ENCODE assay signal across 8 mouse cellular contexts in the genomic region with DNA sequence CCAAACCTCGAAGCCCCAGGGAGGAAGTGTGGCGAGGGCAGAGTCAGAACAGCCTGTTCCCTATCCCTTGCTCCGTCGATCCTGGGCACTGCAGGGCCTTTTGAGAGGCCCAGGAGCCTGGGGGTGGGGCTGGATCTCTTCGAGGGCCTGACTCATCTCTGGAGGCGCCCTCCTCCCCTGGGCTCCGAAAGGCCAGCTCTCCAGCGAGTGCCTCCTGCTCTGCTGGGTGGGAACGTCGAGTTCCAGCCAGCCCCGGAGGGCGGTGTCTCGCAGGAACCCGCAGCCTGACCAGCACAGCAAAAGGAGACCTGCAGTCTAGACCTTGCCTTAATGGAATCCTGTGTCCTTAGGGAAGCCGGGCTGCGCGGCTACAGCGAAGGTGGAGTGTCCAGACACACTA. TPM values are rescaled to one million over a fixed set of nuclear protein-coding genes. Genes with fewer than 3 reads are reported as not detected.
DNase-seq lines count a peak whose midpoint lies in the region; ATAC-seq and TF ChIP-seq lines count a peak whose summit lies in the region.

No protein-coding gene starts in this region.

- no peak overlapping the region for H3K4me3 ChIP-seq in midbrain, postnatal 0 days (ENCODE audit: low read depth, low read length)
- H3K4me3 ChIP-seq in midbrain, embryonic 13.5 days (replicated peaks) = no peak overlapping the region
- no peak overlapping the region for H3K4me3 ChIP-seq in embryonic facial prominence, embryonic 12.5 days
- no peak overlapping the region for H3K4me3 ChIP-seq in heart, embryonic 16.5 days (ENCODE audit: low read length)
- no peak overlapping the region for H3K4me3 ChIP-seq in limb, embryonic 12.5 days (replicated peaks)
- no peak overlapping the region for H3K4me3 ChIP-seq in testis, adult 2 months (ENCODE audit: control insufficient read depth, low read depth, low read length)
- H3K4me3 ChIP-seq in midbrain, embryonic 14.5 days (replicated peaks; ENCODE audit: low read depth, low read length) = no peak overlapping the region

- H3K36me3 ChIP-seq in midbrain, postnatal 0 days (ENCODE audit: insufficient read depth, low read length) = no peaks in the 10 kb centered on the region
- H3K36me3 ChIP-seq in midbrain, embryonic 13.5 days = no peaks in the 10 kb centered on the region
- no peaks in the 10 kb centered on the region for H3K36me3 ChIP-seq in embryonic facial prominence, embryonic 12.5 days
- H3K36me3 ChIP-seq in heart, embryonic 16.5 days (ENCODE audit: control insufficient read depth, insufficient read depth) = no peaks in the 10 kb centered on the region
- H3K36me3 ChIP-seq in limb, embryonic 12.5 days = no peaks in the 10 kb centered on the region
- H3K36me3 ChIP-seq in testis, adult 2 months (ENCODE audit: control insufficient read depth, insufficient read depth, low read length) = no peaks in the 10 kb centered on the region
- no peaks in the 10 kb centered on the region for H3K36me3 ChIP-seq in midbrain, embryonic 14.5 days (ENCODE audit: control insufficient read depth, insufficient read depth, low read length)

- H3K9ac ChIP-seq in midbrain, postnatal 0 days (replicated peaks; ENCODE audit: low read length, poor library complexity, severe bottlenecking) = 0 out of 2 replicates have a peak overlapping the region, but pooled peaks have one; percentile 13
- H3K9ac ChIP-seq in midbrain, embryonic 13.5 days (replicated peaks) = no peak overlapping the region
- peak overlapping the region; percentile 11; the same call in 1 of the 2 replicates for H3K9ac ChIP-seq in embryonic facial prominence, embryonic 12.5 days
- H3K9ac ChIP-seq in heart, embryonic 16.5 days (ENCODE audit: low read length) = peak overlapping the region; percentile 60
- 0 out of 2 replicates have a peak overlapping the region, but pooled peaks have one; percentile 34 for H3K9ac ChIP-seq in limb, embryonic 12.5 days (replicated peaks)
- H3K9ac ChIP-seq in midbrain, embryonic 14.5 days (replicated peaks; ENCODE audit: low read length) = no peak overlapping the region

- no peak overlapping the region for H3K4me2 ChIP-seq in midbrain, postnatal 0 days (ENCODE audit: low read depth, low read length, poor library complexity, severe bottlenecking)
- no peak overlapping the region for H3K4me2 ChIP-seq in midbrain, embryonic 13.5 days (replicated peaks)
- H3K4me2 ChIP-seq in embryonic facial prominence, embryonic 12.5 days (replicated peaks) = 0 out of 2 replicates have a peak overlapping the region, but pooled peaks have one; percentile 17
- H3K4me2 ChIP-seq in heart, embryonic 16.5 days (ENCODE audit: low read depth, low read length) = no peak overlapping the region; the same call in 1 of the 2 replicates
- H3K4me2 ChIP-seq in limb, embryonic 12.5 days = no peak overlapping the region
- no peak overlapping the region for H3K4me2 ChIP-seq in midbrain, embryonic 14.5 days (ENCODE audit: low read length)

- DNase-seq in midbrain, postnatal 0 days (ENCODE audit: low spot score) = no peak
- no peak for DNase-seq in right cerebral cortex, postnatal 4 days
- DNase-seq in midbrain, embryonic 14.5 days = no peak

- H3K9me3 ChIP-seq in midbrain, postnatal 0 days (ENCODE audit: low read length) = no peaks in the 10 kb centered on the region
- peaks cover 5% of the 10 kb centered on the region for H3K9me3 ChIP-seq in midbrain, embryonic 13.5 days
- no peaks in the 10 kb centered on the region for H3K9me3 ChIP-seq in embryonic facial prominence, embryonic 12.5 days
- peaks cover 3% of the 10 kb centered on the region; the same call in 1 of the 2 replicates for H3K9me3 ChIP-seq in heart, embryonic 16.5 days (replicated peaks; ENCODE audit: control insufficient read depth, low read length)
- peaks cover 8% of the 10 kb centered on the region for H3K9me3 ChIP-seq in limb, embryonic 12.5 days
- no peaks in the 10 kb centered on the region for H3K9me3 ChIP-seq in midbrain, embryonic 14.5 days (ENCODE audit: control insufficient read depth, low read length)

- H3K27me3 ChIP-seq in midbrain, postnatal 0 days (ENCODE audit: insufficient read depth, low read length) = no peaks in the 10 kb centered on the region
- no peaks in the 10 kb centered on the region for H3K27me3 ChIP-seq in midbrain, embryonic 13.5 days
- H3K27me3 ChIP-seq in embryonic facial prominence, embryonic 12.5 days = no peaks in the 10 kb centered on the region
- no peaks in the 10 kb centered on the region for H3K27me3 ChIP-seq in heart, embryonic 16.5 days (ENCODE audit: control insufficient read depth, insufficient read depth, low read length)
- H3K27me3 ChIP-seq in limb, embryonic 12.5 days = no peaks in the 10 kb centered on the region
- H3K27me3 ChIP-seq in testis, adult 2 months (ENCODE audit: control insufficient read depth, insufficient read depth, low read length) = no peaks in the 10 kb centered on the region
- no peaks in the 10 kb centered on the region for H3K27me3 ChIP-seq in midbrain, embryonic 14.5 days (ENCODE audit: control insufficient read depth, insufficient read depth, low read length)

- ATAC-seq in midbrain, postnatal 0 days (ENCODE audit: low FRiP score) = no peak
- ATAC-seq in midbrain, embryonic 13.5 days = no peak
- no peak for ATAC-seq in embryonic facial prominence, embryonic 12.5 days (ENCODE audit: insufficient number of reproducible peaks, insufficient read depth, low FRiP score, low TSS enrichment)
- ATAC-seq in heart, embryonic 16.5 days (replicated peaks; ENCODE audit: extremely low read depth, insufficient read depth, low FRiP score) = peak; percentile 42
- peak; percentile 26; the same call in 1 of the 2 replicates for ATAC-seq in limb, embryonic 12.5 days (ENCODE audit: insufficient number of reproducible peaks, insufficient read depth, low FRiP score, low TSS enrichment, low read depth)
- ATAC-seq in midbrain, embryonic 14.5 days (ENCODE audit: low FRiP score, low TSS enrichment) = no peak

- TF ChIP-seq POLR2A in testis, adult 2 months (IDR thresholded peaks at IDR 0.05; ENCODE audit: control insufficient read depth, low read depth, low read length) = no peak

- no peak for TF ChIP-seq CTCF in midbrain, postnatal 0 days (IDR thresholded peaks at IDR 0.05)
- no peak for TF ChIP-seq CTCF in testis, adult 2 months (IDR thresholded peaks at IDR 0.05; ENCODE audit: control insufficient read depth, insufficient read depth, insufficient replicate concordance, low read depth, low read length)

- H3K4me1 ChIP-seq in midbrain, postnatal 0 days (ENCODE audit: insufficient read depth, low read length) = no peaks in the 10 kb centered on the region
- H3K4me1 ChIP-seq in midbrain, embryonic 13.5 days (replicated peaks) = peaks cover 11% of the 10 kb centered on the region
- peaks cover 26% of the 10 kb centered on the region for H3K4me1 ChIP-seq in embryonic facial prominence, embryonic 12.5 days
- peaks cover 14% of the 10 kb centered on the region for H3K4me1 ChIP-seq in heart, embryonic 16.5 days (ENCODE audit: control insufficient read depth, insufficient read depth, low read length)
- H3K4me1 ChIP-seq in limb, embryonic 12.5 days (replicated peaks) = peaks cover 28% of the 10 kb centered on the region
- H3K4me1 ChIP-seq in testis, adult 2 months (ENCODE audit: control insufficient read depth, insufficient read depth, low read length) = peaks cover 14% of the 10 kb centered on the region
- H3K4me1 ChIP-seq in midbrain, embryonic 14.5 days (ENCODE audit: control insufficient read depth, insufficient read depth, low read length) = no peaks in the 10 kb centered on the region

- 32% methylated on average over 18 of the region's 18 CpGs for WGBS in midbrain, postnatal 0 days
- WGBS in midbrain, embryonic 13.5 days = 21% methylated on average over 18 of the region's 18 CpGs
- WGBS in embryonic facial prominence, embryonic 12.5 days = 13% methylated on average over 18 of the region's 18 CpGs
- WGBS in heart, embryonic 16.5 days = 32% methylated on average over 18 of the region's 18 CpGs
- 20% methylated on average over 18 of the region's 18 CpGs for WGBS in limb, embryonic 12.5 days
- 23% methylated on average over 18 of the region's 18 CpGs for WGBS in midbrain, embryonic 14.5 days

- no peak overlapping the region for H3K27ac ChIP-seq in midbrain, postnatal 0 days (ENCODE audit: low read depth, low read length)
- H3K27ac ChIP-seq in midbrain, embryonic 13.5 days = no peak overlapping the region
- peak overlapping the region; percentile 42 for H3K27ac ChIP-seq in embryonic facial prominence, embryonic 12.5 days
- peak overlapping the region; percentile 42; the same call in 1 of the 2 replicates for H3K27ac ChIP-seq in heart, embryonic 16.5 days (ENCODE audit: low read length)
- H3K27ac ChIP-seq in limb, embryonic 12.5 days = peak overlapping the region; percentile 81
- H3K27ac ChIP-seq in testis, adult 2 months (ENCODE audit: control insufficient read depth, insufficient read depth, low read depth, low read length) = peak overlapping the region; percentile 12; the same call in 1 of the 2 replicates
- no peak overlapping the region for H3K27ac ChIP-seq in midbrain, embryonic 14.5 days (replicated peaks; ENCODE audit: low read depth, low read length)

RNA-seq across cellular contexts. Expression of a gene that starts 50.2 kb away (rescaled TPM):
- 2.4 TPM in 1 of 2 replicates, not detected in the other for total RNA-seq in midbrain, postnatal 0 days (2014; rRNA removed)
- 1.2 and 1.5 TPM in 2 replicates for polyA plus RNA-seq in midbrain, postnatal 0 days (2015; fragmentation: Nextera tagmentation; extraction: Ambion mirVana)
- polyA plus RNA-seq in midbrain, embryonic 13.5 days (2015; fragmentation: Nextera tagmentation; extraction: Ambion mirVana) = 1.1 and 1.3 TPM in 2 replicates
- polyA plus RNA-seq in embryonic facial prominence, embryonic 12.5 days (2016; fragmentation: Nextera tagmentation; extraction: Ambion mirVana) = 3.8 and 4.0 TPM in 2 replicates
- polyA plus RNA-seq in heart, embryonic 16.5 days (2015; fragmentation: Nextera tagmentation; extraction: Ambion mirVana) = 2.2 and 2.7 TPM in 2 replicates
- 3.1 and 5.4 TPM in 2 replicates for polyA plus RNA-seq in limb, embryonic 12.5 days (2016; fragmentation: Nextera tagmentation; extraction: Ambion mirVana)
- polyA plus RNA-seq in testis, adult 2 months (2012; rRNA removed) = 905 and 964 TPM in 2 replicates
- polyA plus RNA-seq in midbrain, embryonic 14.5 days (2014; fragmentation: Nextera tagmentation; extraction: Ambion mirVana) = 0.87 and 1.0 TPM in 2 replicates

RNA-seq across cellular contexts. Expression of a gene that starts 54.4 kb away (rescaled TPM):
- 62.2 and 74.1 TPM in 2 replicates for total RNA-seq in midbrain, postnatal 0 days (2014; rRNA removed)
- polyA plus RNA-seq in midbrain, postnatal 0 days (2015; fragmentation: Nextera tagmentation; extraction: Ambion mirVana) = 90.3 and 104 TPM in 2 replicates
- polyA plus RNA-seq in midbrain, embryonic 13.5 days (2015; fragmentation: Nextera tagmentation; extraction: Ambion mirVana) = 121 and 123 TPM in 2 replicates
- 105 and 106 TPM in 2 replicates for polyA plus RNA-seq in embryonic facial prominence, embryonic 12.5 days (2016; fragmentation: Nextera tagmentation; extraction: Ambion mirVana)
- polyA plus RNA-seq in heart, embryonic 16.5 days (2015; fragmentation: Nextera tagmentation; extraction: Ambion mirVana) = 90.0 and 90.4 TPM in 2 replicates
- 103 and 108 TPM in 2 replicates for polyA plus RNA-seq in limb, embryonic 12.5 days (2016; fragmentation: Nextera tagmentation; extraction: Ambion mirVana)
- polyA plus RNA-seq in testis, adult 2 months (2012; rRNA removed) = 49.5 and 53.9 TPM in 2 replicates
- 114 and 122 TPM in 2 replicates for polyA plus RNA-seq in midbrain, embryonic 14.5 days (2014; fragmentation: Nextera tagmentation; extraction: Ambion mirVana)

Comparison
In these comparisons a context has a peak if more than half of its experiments do, and no peak if none do; other contexts are left out.
1. H3K9ac ChIP-seq: peak in midbrain, postnatal 0 days (single experiment), embryonic facial prominence, embryonic 12.5 days (single experiment), heart, embryonic 16.5 days (single experiment) and limb, embryonic 12.5 days (single experiment); none in midbrain, embryonic 13.5 days (single experiment) and midbrain, embryonic 14.5 days (single experiment).
2. ATAC-seq: peak in heart, embryonic 16.5 days (single experiment) and limb, embryonic 12.5 days (single experiment); none in midbrain, postnatal 0 days (single experiment), midbrain, embryonic 13.5 days (single experiment), embryonic facial prominence, embryonic 12.5 days (single experiment) and midbrain, embryonic 14.5 days (single experiment).
3. H3K27ac ChIP-seq: peak in embryonic facial prominence, embryonic 12.5 days (single experiment), heart, embryonic 16.5 days (single experiment), limb, embryonic 12.5 days (single experiment) and testis, adult 2 months (single experiment); none in midbrain, postnatal 0 days (single experiment), midbrain, embryonic 13.5 days (single experiment) and midbrain, embryonic 14.5 days (single experiment).
4. RNA of a gene that starts 50.2 kb away (polyA plus RNA-seq): 905 to 964 TPM in testis, adult 2 months; 3.1 to 5.4 TPM in limb, embryonic 12.5 days, 3.8 to 4.0 TPM in embryonic facial prominence, embryonic 12.5 days, 2.2 to 2.7 TPM in heart, embryonic 16.5 days, 1.2 to 1.5 TPM in midbrain, postnatal 0 days, 1.1 to 1.3 TPM in midbrain, embryonic 13.5 days and 0.87 to 1.0 TPM in midbrain, embryonic 14.5 days; every median in the first group is over 100 times any median in the second.